Mouse (Mus musculus) midbrain, embryonic 12.5 days (tissue): ENCODE data around the gene Gm20388. TPM values are rescaled to one million over a fixed set of nuclear protein-coding genes. Genes with fewer than 3 reads are reported as not detected.

ENCODE experiments used
- ATAC-seq: fragments of 200-750 bp; cut with Nextera tagmentation; 2 replicates; pipeline ENCODE4 v1.8.0; 2017; ENCODE audit warnings: low read depth, moderate TSS enrichment, moderate library complexity; ENCODE audit not compliant: low FRiP score
- H3K27ac ChIP-seq: fragments of 300-500 bp; sonication (generic); replicated peaks from 2 replicates; pipeline ENCODE4 v1.5.1; 2016; ENCODE audit warnings: mild to moderate bottlenecking
- H3K27me3 ChIP-seq: fragments of 300-500 bp; sonication (generic); 2 replicates; pipeline ENCODE4 v1.6.1; 2016; ENCODE audit warnings: mild to moderate bottlenecking
- H3K36me3 ChIP-seq: fragments of 300-500 bp; sonication (generic); 2 replicates; pipeline ENCODE4 v1.6.1; 2016
- H3K4me1 ChIP-seq: fragments of 300-500 bp; sonication (generic); 2 replicates; pipeline ENCODE4 v1.6.1; 2016
- H3K4me2 ChIP-seq: fragments of 300-500 bp; sonication (generic); replicated peaks from 2 replicates; pipeline ENCODE4 v1.6.1; 2016; ENCODE audit warnings: mild to moderate bottlenecking, moderate library complexity
- H3K4me3 ChIP-seq: fragments of 300-500 bp; sonication (generic); 2 replicates; pipeline ENCODE4 v1.5.1; 2016; ENCODE audit warnings: mild to moderate bottlenecking
- H3K9ac ChIP-seq: fragments of 300-500 bp; sonication (generic); replicated peaks from 2 replicates; pipeline ENCODE4 v1.6.1; 2016; ENCODE audit warnings: mild to moderate bottlenecking, moderate library complexity
- H3K9me3 ChIP-seq: fragments of 300-500 bp; sonication (generic); 2 replicates; pipeline ENCODE4 v1.6.1; 2016; ENCODE audit warnings: mild to moderate bottlenecking
- WGBS: fragments of 180-500 bp; shearing (Covaris S2); methylation state at CpG from one replicate; pipeline ENCODE4 v1.1.7; 2016; 5-methylcytosine and 5-hydroxymethylcytosine counted together
- polyA plus RNA-seq: library from polyadenylated mRNA; unstranded; fragments of >200 nt; fragmentation: Nextera tagmentation; extraction: Ambion mirVana; gene quantifications from 2 replicates; pipeline ENCODE4 v1.2.1, GENCODE M21; 2016

Gm20388 gene
- polyA plus RNA-seq, 1 experiment from 2014 or later, result not detected

GRCm38 (mm10) chr8:122006688-122007484 lies 2096.2 kb downstream of the Gm20388 start:
- H3K9ac ChIP-seq, result no peak overlapping the region
- no peaks in the 10 kb centered on the region for H3K27me3 ChIP-seq
- peaks cover 6% of the 10 kb centered on the region; the same call in 1 of the 2 replicates for H3K4me1 ChIP-seq
- no peak overlapping the region for H3K27ac ChIP-seq
- WGBS, result 84% methylated on average over 13 of the region's 13 CpGs
- ATAC-seq, result no peak
- H3K9me3 ChIP-seq, result no peaks in the 10 kb centered on the region
- no peak overlapping the region for H3K4me3 ChIP-seq
- H3K4me2 ChIP-seq, result no peak overlapping the region
- peaks cover 81% of the 10 kb centered on the region for H3K36me3 ChIP-seq

DNA sequence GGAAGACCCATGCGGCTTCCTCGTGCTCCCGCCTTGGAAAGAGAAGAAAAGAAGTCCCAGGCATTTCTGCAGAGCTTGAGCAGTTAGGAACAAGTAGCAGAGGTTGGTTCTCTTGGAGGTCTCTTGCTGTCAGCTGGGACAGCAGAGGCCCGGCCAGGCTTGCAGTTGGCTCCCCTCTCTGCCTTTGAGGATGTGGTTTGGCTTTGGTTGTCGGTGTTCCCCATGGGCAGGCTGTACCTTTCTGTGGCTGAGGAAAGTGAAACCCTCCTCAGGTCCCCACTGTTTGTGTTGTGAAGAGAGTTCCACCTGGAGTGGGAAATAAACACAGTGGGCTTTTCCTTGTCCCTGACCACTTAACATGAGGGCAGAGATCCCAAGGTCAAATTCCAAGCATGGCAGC lies 2097.8 kb downstream of the Gm20388 start:
- Histone ChIP-seq H3K27me3 (no peaks in the 10 kb centered on the region), H3K4me2 (no peak overlapping the region), H3K27ac (no peak overlapping the region), H3K36me3 (peaks cover 75% of the 10 kb centered on the region), H3K9me3 (no peaks in the 10 kb centered on the region), H3K4me1 (peaks cover 6% of the 10 kb centered on the region; the same call in 1 of the 2 replicates), H3K9ac (no peak overlapping the region), H3K4me3 (no peak overlapping the region)
- no peak for ATAC-seq
- WGBS, result 95% methylated on average over 5 of the region's 5 CpGs

- Histone ChIP-seq H3K9me3 (no peaks in the 10 kb centered on the region), H3K36me3 (peaks cover 63% of the 10 kb centered on the region), H3K9ac (no peak overlapping the region), H3K27ac (no peak overlapping the region), H3K27me3 (no peaks in the 10 kb centered on the region), H3K4me1 (no peaks in the 10 kb centered on the region), H3K4me3 (no peak overlapping the region), H3K4me2 (no peak overlapping the region)
- no peak for ATAC-seq
- 93% methylated on average over 5 of the region's 5 CpGs for WGBS
These were observed 2100.0 kb downstream of the Gm20388 start for GRCm38 (mm10) chr8:122010638-122011037.

DNA sequence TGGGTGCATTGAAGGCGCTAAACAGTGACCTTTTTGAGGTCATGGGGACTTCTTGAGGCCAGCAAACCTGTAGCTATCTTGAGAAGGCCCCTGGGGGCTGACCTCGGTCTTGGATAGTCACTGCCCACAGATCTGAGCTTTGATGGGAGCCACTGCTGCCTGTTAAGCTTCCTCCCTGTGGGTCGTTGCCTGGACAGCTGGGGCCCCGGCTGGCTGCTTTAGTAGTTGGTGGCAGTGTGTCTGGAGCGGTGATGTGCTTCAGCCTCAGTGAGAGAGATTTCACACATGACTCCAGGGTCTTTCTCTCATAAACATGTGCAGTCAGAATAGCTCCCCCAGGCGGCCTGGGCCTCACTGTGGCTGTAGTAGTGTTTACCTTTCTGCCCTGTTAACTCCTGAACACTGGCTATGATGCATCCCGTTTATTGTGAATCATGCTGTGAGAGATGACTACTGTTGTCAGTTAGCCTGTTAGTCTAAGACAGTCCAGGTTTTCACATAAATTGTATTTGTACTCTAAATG lies 2100.5 kb downstream of the Gm20388 start:
- H3K9me3 ChIP-seq, result no peaks in the 10 kb centered on the region
- H3K4me1 ChIP-seq, result no peaks in the 10 kb centered on the region
- H3K27me3 ChIP-seq, result no peaks in the 10 kb centered on the region
- H3K9ac ChIP-seq, result no peak overlapping the region
- WGBS, result 63% methylated on average over 7 of the region's 7 CpGs
- H3K36me3 ChIP-seq, result peaks cover 65% of the 10 kb centered on the region
- no peak overlapping the region for H3K4me2 ChIP-seq
- no peak overlapping the region for H3K4me3 ChIP-seq
- no peak for ATAC-seq
- no peak overlapping the region; the same call in 1 of the 2 replicates for H3K27ac ChIP-seq

GRCm38 (mm10) chr8:122014606-122015005 lies 2104.0 kb downstream of the Gm20388 start:
- no peaks in the 10 kb centered on the region for H3K27me3 ChIP-seq
- no peak overlapping the region for H3K9ac ChIP-seq
- no peaks in the 10 kb centered on the region for H3K4me1 ChIP-seq
- H3K4me3 ChIP-seq, result no peak overlapping the region
- ATAC-seq, result no peak
- WGBS, result 70% methylated on average over 3 of the region's 3 CpGs
- H3K36me3 ChIP-seq, result peaks cover 67% of the 10 kb centered on the region
- no peak overlapping the region for H3K4me2 ChIP-seq
- no peaks in the 10 kb centered on the region for H3K9me3 ChIP-seq
- H3K27ac ChIP-seq, result no peak overlapping the region

GRCm38 (mm10) chr8:122018046-122018831 lies 2107.6 kb downstream of the Gm20388 start:
- H3K4me3 ChIP-seq, result no peak overlapping the region
- no peak overlapping the region for H3K4me2 ChIP-seq
- peaks cover 54% of the 10 kb centered on the region for H3K36me3 ChIP-seq
- H3K9ac ChIP-seq, result no peak overlapping the region
- H3K9me3 ChIP-seq, result no peaks in the 10 kb centered on the region
- H3K27ac ChIP-seq, result no peak overlapping the region
- no peaks in the 10 kb centered on the region for H3K27me3 ChIP-seq
- H3K4me1 ChIP-seq, result no peaks in the 10 kb centered on the region
- WGBS, result 82% methylated on average over 22 of the region's 22 CpGs
- no peak for ATAC-seq

DNA sequence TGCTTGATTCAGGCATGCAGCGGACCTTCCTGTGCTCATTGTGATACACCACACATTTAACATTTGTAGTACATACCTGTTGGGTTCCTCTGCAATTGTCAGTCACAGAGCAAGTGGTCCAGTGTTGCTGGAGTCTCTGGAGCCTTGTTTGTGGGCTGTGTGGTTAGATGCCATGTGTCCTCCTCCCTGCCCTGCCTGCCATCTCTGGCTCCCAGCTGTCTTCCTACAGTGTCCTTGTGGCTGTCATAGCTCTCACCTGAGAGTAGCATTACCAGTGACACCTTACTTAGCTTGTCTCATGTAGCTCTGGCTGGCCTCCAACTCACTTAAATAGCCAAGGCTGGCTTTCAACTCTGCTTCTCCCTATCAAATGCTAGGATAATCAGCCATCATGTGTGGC lies 2108.5 kb downstream of the Gm20388 start:
- Histone ChIP-seq H3K4me1 (no peaks in the 10 kb centered on the region), H3K4me3 (no peak overlapping the region), H3K9me3 (no peaks in the 10 kb centered on the region), H3K4me2 (no peak overlapping the region), H3K9ac (no peak overlapping the region), H3K36me3 (peaks cover 54% of the 10 kb centered on the region), H3K27ac (no peak overlapping the region), H3K27me3 (no peaks in the 10 kb centered on the region)
- WGBS, result 97% methylated on average over 1 of the region's 1 CpGs
- no peak for ATAC-seq

- Histone ChIP-seq H3K36me3 (peaks cover 65% of the 10 kb centered on the region), H3K4me3 (no peak overlapping the region), H3K4me1 (no peaks in the 10 kb centered on the region), H3K27me3 (no peaks in the 10 kb centered on the region), H3K27ac (no peak overlapping the region), H3K9ac (no peak overlapping the region), H3K9me3 (no peaks in the 10 kb centered on the region), H3K4me2 (no peak overlapping the region)
- 88% methylated on average over 8 of the region's 8 CpGs for WGBS
- no peak for ATAC-seq
These were observed 2109.6 kb downstream of the Gm20388 start for GRCm38 (mm10) chr8:122020050-122020771.

- WGBS, result 86% methylated on average over 2 of the region's 2 CpGs
- Histone ChIP-seq H3K27me3 (no peaks in the 10 kb centered on the region), H3K27ac (no peak overlapping the region), H3K36me3 (peaks cover 68% of the 10 kb centered on the region), H3K4me3 (no peak overlapping the region), H3K4me1 (no peaks in the 10 kb centered on the region), H3K9ac (no peak overlapping the region), H3K4me2 (no peak overlapping the region), H3K9me3 (no peaks in the 10 kb centered on the region)
- ATAC-seq, result no peak
These were observed 2111.1 kb downstream of the Gm20388 start for GRCm38 (mm10) chr8:122021725-122022124.

GRCm38 (mm10) chr8:122022274-122022673 lies 2111.6 kb downstream of the Gm20388 start:
- Histone ChIP-seq H3K9ac (no peak overlapping the region), H3K27me3 (no peaks in the 10 kb centered on the region), H3K4me2 (no peak overlapping the region), H3K4me3 (no peak overlapping the region), H3K9me3 (no peaks in the 10 kb centered on the region), H3K4me1 (no peaks in the 10 kb centered on the region), H3K36me3 (peaks cover 66% of the 10 kb centered on the region), H3K27ac (no peak overlapping the region)
- WGBS, result 89% methylated on average over 6 of the region's 6 CpGs
- no peak for ATAC-seq

- Histone ChIP-seq H3K4me1 (no peaks in the 10 kb centered on the region), H3K9ac (no peak overlapping the region), H3K4me3 (no peak overlapping the region), H3K36me3 (peaks cover 62% of the 10 kb centered on the region), H3K4me2 (no peak overlapping the region), H3K9me3 (no peaks in the 10 kb centered on the region), H3K27ac (no peak overlapping the region), H3K27me3 (no peaks in the 10 kb centered on the region)
- 82% methylated on average over 4 of the region's 4 CpGs for WGBS
- no peak for ATAC-seq
These were observed 2112.1 kb downstream of the Gm20388 start for GRCm38 (mm10) chr8:122022705-122023104.
